Mouse (Mus musculus) intestine, postnatal 0 days (tissue): ENCODE measurements around the gene Top2a. TPM values are rescaled to one million over a fixed set of nuclear protein-coding genes. Genes with fewer than 3 reads are reported as not detected.

Experiments
- ATAC-seq: fragments of 200-750 bp; cut with Nextera tagmentation; 2 replicates; pipeline ENCODE4 v1.8.0; 2017; ENCODE audit warnings: mild to moderate bottlenecking, moderate TSS enrichment, moderate library complexity
- H3K27ac ChIP-seq: fragments of 300-500 bp; sonication (generic); 2 replicates; pipeline ENCODE4 v1.5.1; 2014; ENCODE audit warnings: mild to moderate bottlenecking, low read depth, low read length, moderate library complexity
- H3K27me3 ChIP-seq: fragments of 300-500 bp; sonication (generic); replicated peaks from 2 replicates; pipeline ENCODE4 v1.6.1; 2014; ENCODE audit warnings: low read length, mixed read lengths; ENCODE audit not compliant: control insufficient read depth, insufficient read depth
- H3K36me3 ChIP-seq: fragments of 300-500 bp; sonication (generic); 2 replicates; pipeline ENCODE4 v1.6.1; 2014; ENCODE audit warnings: mild to moderate bottlenecking, moderate library complexity; ENCODE audit not compliant: control insufficient read depth, insufficient read depth
- H3K4me1 ChIP-seq: fragments of 300-500 bp; sonication (generic); replicated peaks from 2 replicates; pipeline ENCODE4 v1.6.1; 2014; ENCODE audit warnings: antibody characterized with exemption, low read length, mixed read lengths; ENCODE audit not compliant: control insufficient read depth, insufficient read depth
- H3K4me2 ChIP-seq: fragments of 300-500 bp; sonication (generic); replicated peaks from 2 replicates; pipeline ENCODE4 v1.6.1; 2014; ENCODE audit warnings: low read depth, mild to moderate bottlenecking, moderate library complexity
- H3K4me3 ChIP-seq: fragments of 300-500 bp; sonication (generic); 2 replicates; pipeline ENCODE4 v1.5.1; 2014; ENCODE audit warnings: low read depth, low read length
- H3K9ac ChIP-seq: fragments of 300-500 bp; sonication (generic); 2 replicates; pipeline ENCODE4 v1.6.1; 2014; ENCODE audit warnings: mild to moderate bottlenecking, low read depth, low read length
- H3K9me3 ChIP-seq: fragments of 300-500 bp; sonication (generic); 2 replicates; pipeline ENCODE4 v1.6.1; 2016; ENCODE audit warnings: mixed run types; ENCODE audit not compliant: control insufficient read depth
- CTCF ChIP-seq: sonication (generic); IDR thresholded peaks from 2 replicates; pipeline ENCODE4 v1.5.1; 2016; ENCODE audit warnings: low read depth, mild to moderate bottlenecking, control low read depth, antibody characterized with exemption, moderate library complexity
- WGBS: fragments of 180-500 bp; shearing (Covaris S2); extraction: QIAGEN DNeasy Blood & Tissue Kit; methylation state at CpG from one replicate; pipeline ENCODE4 v1.1.7; 2014; 5-methylcytosine and 5-hydroxymethylcytosine counted together
- polyA plus RNA-seq: library from polyadenylated mRNA; unstranded; fragments of >200 nt; fragmentation: Nextera tagmentation; extraction: Ambion mirVana; gene quantifications from 2 replicates; pipeline ENCODE4 v1.2.1, GENCODE M21; 2015

Top2a gene
- polyA plus RNA-seq, 1 experiment from 2014 or later, result 41.8 TPM

DNA sequence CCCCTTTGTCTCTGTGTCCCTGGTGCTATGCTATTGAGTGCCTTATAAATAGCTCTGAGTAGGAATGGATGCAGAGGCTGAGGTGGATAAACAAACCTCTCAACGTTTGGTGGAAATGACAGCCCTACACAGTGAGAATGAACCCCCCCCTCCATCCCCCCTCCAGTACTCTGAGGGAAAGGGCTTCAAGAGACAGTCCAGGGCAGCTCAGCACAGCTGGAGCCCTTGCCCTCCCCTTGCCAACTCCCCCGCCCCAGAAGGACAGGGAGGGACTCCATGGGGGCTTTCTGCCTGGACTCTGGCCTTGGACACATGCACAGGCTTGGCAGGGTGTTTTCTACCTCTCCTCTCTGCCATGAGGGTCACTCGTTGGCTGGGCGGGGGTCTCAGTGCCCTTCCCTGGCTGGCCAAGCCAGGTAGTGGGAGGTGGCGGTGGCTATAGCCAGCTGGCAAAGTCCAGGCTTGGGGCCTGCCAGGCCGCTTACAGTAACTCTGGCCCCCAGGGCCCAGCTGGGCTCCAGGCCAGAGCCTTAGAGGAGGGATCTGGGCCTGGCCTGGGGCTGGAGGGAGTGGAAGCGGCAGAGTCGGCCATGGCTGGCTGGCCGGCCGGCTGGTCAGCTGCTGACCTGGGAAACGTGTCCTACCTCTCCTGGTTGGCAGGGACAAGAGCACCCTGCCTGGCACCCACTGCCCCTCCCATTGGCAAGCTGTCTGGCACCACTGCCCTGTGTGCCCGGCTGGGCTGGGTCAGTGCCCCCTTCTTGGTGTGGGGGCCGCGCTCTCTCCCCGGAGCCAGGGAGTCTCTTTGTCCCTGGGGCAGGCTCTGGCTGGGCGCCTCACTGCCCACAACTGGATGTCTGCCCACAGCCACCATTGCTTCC lies 72.7 kb downstream of the Top2a start:
- no peak for ATAC-seq
- Histone ChIP-seq H3K4me1 (peaks cover 22% of the 10 kb centered on the region), H3K27ac (peak overlapping the region; percentile 37), H3K4me2 (peak overlapping the region; percentile 11; the same call in 1 of the 2 replicates), H3K4me3 (no peak overlapping the region), H3K27me3 (no peaks in the 10 kb centered on the region), H3K36me3 (peaks cover 7% of the 10 kb centered on the region; the same call in 1 of the 2 replicates), H3K9me3 (no peaks in the 10 kb centered on the region), H3K9ac (no peak overlapping the region)
- whole genome bisulfite sequencing, result 57% methylated on average over 15 of the region's 16 CpGs
- no peak for TF ChIP-seq CTCF

GRCm38 (mm10) chr11:98950484-98950883 lies 73.5 kb downstream of the Top2a start:
- no peak for ATAC-seq
- H3K36me3 ChIP-seq, result peaks cover 7% of the 10 kb centered on the region; the same call in 1 of the 2 replicates

DNA sequence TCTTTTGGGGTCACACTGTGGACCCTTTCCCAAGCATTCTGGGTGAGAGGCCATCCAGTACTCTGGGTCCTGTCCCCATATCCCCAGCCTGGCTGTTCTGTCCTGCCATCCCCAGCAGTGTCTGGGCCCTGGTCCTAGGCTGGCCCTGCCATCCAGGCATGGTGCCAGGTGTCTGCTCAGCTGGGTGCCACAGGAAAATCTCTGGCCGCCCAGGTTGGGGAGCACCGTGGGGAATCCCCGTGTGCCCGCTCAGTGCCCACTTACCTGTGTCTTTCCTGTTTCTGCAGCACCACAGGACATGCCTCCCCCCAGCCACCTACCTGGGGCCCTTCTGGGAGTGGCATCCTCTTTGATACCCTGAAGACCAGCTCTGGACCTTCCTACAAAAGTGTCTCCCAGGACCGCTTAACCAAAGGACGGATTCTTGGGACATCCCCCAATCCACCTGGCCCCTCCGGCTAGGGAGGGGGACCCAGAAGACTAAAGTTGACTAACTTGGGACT lies 74.0 kb downstream of the Top2a start:
- no peak for ATAC-seq
- TF ChIP-seq CTCF, result no peak
- Histone ChIP-seq H3K4me3 (no peak overlapping the region), H3K27ac (0 out of 2 replicates have a peak overlapping the region, but pooled peaks have one; percentile 5), H3K4me2 (no peak overlapping the region), H3K4me1 (peaks cover 28% of the 10 kb centered on the region), H3K27me3 (no peaks in the 10 kb centered on the region), H3K36me3 (peaks cover 7% of the 10 kb centered on the region; the same call in 1 of the 2 replicates), H3K9ac (no peak overlapping the region), H3K9me3 (no peaks in the 10 kb centered on the region)
- WGBS, result 82% methylated on average over 7 of the region's 7 CpGs

More at GRCm38 (mm10) chr11:98950484-98950883, 73.5 kb downstream of the Top2a start:
- no peaks in the 10 kb centered on the region for H3K27me3 ChIP-seq
- no peak overlapping the region for H3K9ac ChIP-seq
- H3K27ac ChIP-seq, result 0 out of 2 replicates have a peak overlapping the region, but pooled peaks have one; percentile 37
- no peaks in the 10 kb centered on the region for H3K9me3 ChIP-seq
- TF ChIP-seq CTCF, result no peak
- WGBS, result 80% methylated on average over 9 of the region's 9 CpGs
- H3K4me1 ChIP-seq, result peaks cover 28% of the 10 kb centered on the region
- no peak overlapping the region for H3K4me2 ChIP-seq
- no peak overlapping the region for H3K4me3 ChIP-seq

GRCm38 (mm10) chr11:98949242-98949957 lies 74.6 kb downstream of the Top2a start:
- no peak for ATAC-seq
- H3K27ac ChIP-seq, result no peak overlapping the region
- WGBS, result 83% methylated on average over 10 of the region's 12 CpGs

GRCm38 (mm10) chr11:98947969-98948569 lies 75.9 kb downstream of the Top2a start:
- peaks cover 20% of the 10 kb centered on the region; the same call in 1 of the 2 replicates for H3K4me1 ChIP-seq
- H3K9me3 ChIP-seq, result no peaks in the 10 kb centered on the region
- peaks cover 7% of the 10 kb centered on the region; the same call in 1 of the 2 replicates for H3K36me3 ChIP-seq
- no peaks in the 10 kb centered on the region for H3K27me3 ChIP-seq
- no peak overlapping the region for H3K4me3 ChIP-seq
- no peak overlapping the region for H3K27ac ChIP-seq
- no peak for ATAC-seq
- 0 out of 2 replicates have a peak overlapping the region, but pooled peaks have one; percentile 6 for H3K4me2 ChIP-seq
- WGBS, result 42% methylated on average over 18 of the region's 18 CpGs
- H3K9ac ChIP-seq, result no peak overlapping the region
- no peak for TF ChIP-seq CTCF

More at GRCm38 (mm10) chr11:98949242-98949957, 74.6 kb downstream of the Top2a start:
- Histone ChIP-seq H3K9me3 (no peaks in the 10 kb centered on the region), H3K9ac (no peak overlapping the region), H3K36me3 (peaks cover 7% of the 10 kb centered on the region; the same call in 1 of the 2 replicates), H3K4me2 (no peak overlapping the region), H3K4me3 (no peak overlapping the region), H3K4me1 (peaks cover 23% of the 10 kb centered on the region), H3K27me3 (no peaks in the 10 kb centered on the region)
- TF ChIP-seq CTCF, result no peak
